Mouse (Mus musculus) hindbrain, embryonic 15.5 days (tissue): ENCODE data around the gene Csnk1e. TPM values are rescaled to one million over a fixed set of nuclear protein-coding genes. Genes with fewer than 3 reads are reported as not detected.
A peak's percentile ranks its signal among the peaks of the same experiment; 100 is the strongest.

Experiments
- microRNA counts: library from miRNA; unstranded; fragments of <30 nt; microRNA quantifications from one replicate; lab custom pipeline; 2016
- microRNA-seq: library from miRNA; unstranded; fragments of <30 nt; microRNA quantifications from one replicate; pipeline ENCODE4, GENCODE M21; 2016
- polyA plus RNA-seq: library from polyadenylated mRNA; unstranded; fragments of >200 nt; fragmentation: Nextera tagmentation; extraction: Ambion mirVana; gene quantifications from 2 replicates; pipeline ENCODE4 v1.2.1, GENCODE M21; 2015

The Csnk1e gene
- polyA plus RNA-seq, 1 experiment from 2014 or later = 234 TPM

MicroRNA genes within 50 kb of the gene (microRNA counts, 519-probe panel; counts per million panel counts)
- microRNA mmu-miR-1943 (lab: Ali Mortazavi, UCI) = 2,469 counts per million, percentile 38 among the panel's probes with 10 or more counts

Small RNA genes lying within 50 kb of the gene (microRNA-seq; reads per million reads assigned to microRNA genes)
- gene Gm44302 = not detected
- gene Mir1943 = 3.1 reads per million, percentile 13 among the genes with 10 or more reads in this experiment

Other genes starting within 250 kb of the Csnk1e start
- 88.6 and 93.2 TPM in 2 replicates for gene Pick1, start 226.4 kb downstream of the Csnk1e start, polyA plus RNA-seq
- gene Gm49486, start 226.2 kb downstream of the Csnk1e start, polyA plus RNA-seq = 1.0 and 1.4 TPM in 2 replicates
- gene Slc16a8, start 200.8 kb downstream of the Csnk1e start, polyA plus RNA-seq = 1.00 and 1.2 TPM in 2 replicates
- 3.7 and 4.0 TPM in 2 replicates for gene Baiap2l2, start 170.0 kb downstream of the Csnk1e start, polyA plus RNA-seq
- gene Pla2g6, start 127.2 kb downstream of the Csnk1e start, polyA plus RNA-seq = 27.1 and 32.5 TPM in 2 replicates
- gene Maff, start 108.9 kb downstream of the Csnk1e start, polyA plus RNA-seq = 1.00 and 1.0 TPM in 2 replicates
- 45.7 and 51.6 TPM in 2 replicates for gene Tmem184b, start 52.0 kb downstream of the Csnk1e start, polyA plus RNA-seq
- not detected in 2 replicates for gene Kcnj4, start 49.7 kb upstream of the Csnk1e start, polyA plus RNA-seq
- 12.0 and 13.1 TPM in 2 replicates for gene Kdelr3, start 60.8 kb upstream of the Csnk1e start, polyA plus RNA-seq
- 47.2 and 53.9 TPM in 2 replicates for gene Ddx17, start 91.2 kb upstream of the Csnk1e start, polyA plus RNA-seq
- gene Dmc1, start 149.5 kb upstream of the Csnk1e start, polyA plus RNA-seq = 0.49 and 1.0 TPM in 2 replicates
- gene Fam227a, start 203.4 kb upstream of the Csnk1e start, polyA plus RNA-seq = 4.5 and 4.9 TPM in 2 replicates
- gene Cby1, start 203.6 kb upstream of the Csnk1e start, polyA plus RNA-seq = 91.4 and 94.3 TPM in 2 replicates
- 224 and 236 TPM in 2 replicates for gene Tomm22, start 215.3 kb upstream of the Csnk1e start, polyA plus RNA-seq
- gene Josd1, start 232.4 kb upstream of the Csnk1e start, polyA plus RNA-seq = 23.2 and 24.5 TPM in 2 replicates
- 49.4 and 50.1 TPM in 2 replicates for gene Gtpbp1, start 235.3 kb upstream of the Csnk1e start, polyA plus RNA-seq